Mouse (Mus musculus): ENCODE results near the gene Slc37a3. TPM values are rescaled to one million over a fixed set of nuclear protein-coding genes. Genes with fewer than 3 reads are reported as not detected.

Slc37a3 gene
- polyA plus RNA-seq, 1 experiment: 13.6 TPM

- WGBS: 87% methylated on average over 7 of the region's 7 CpGs
- H3K4me1 ChIP-seq (ENCODE audit: control insufficient read depth, insufficient read depth, low read length): no peaks in the 10 kb centered on the region; the same call in 1 of the 2 replicates
- H3K27ac ChIP-seq (ENCODE audit: control insufficient read depth, insufficient read depth, low read depth, low read length, poor library complexity): no peak overlapping the region
- TF ChIP-seq CTCF (IDR thresholded peaks at IDR 0.05; ENCODE audit: control insufficient read depth, insufficient read depth, low read length) (no peak), POLR2A (IDR thresholded peaks at IDR 0.05; ENCODE audit: borderline replicate concordance, control insufficient read depth, low read depth, low read length) (no peak)
- H3K4me3 ChIP-seq (replicated peaks; ENCODE audit: control insufficient read depth, low read depth, low read length): no peak overlapping the region
Measured at GRCm38 (mm10) chr6:39345430-39345829, 32.0 kb downstream of the Slc37a3 start.

DNA sequence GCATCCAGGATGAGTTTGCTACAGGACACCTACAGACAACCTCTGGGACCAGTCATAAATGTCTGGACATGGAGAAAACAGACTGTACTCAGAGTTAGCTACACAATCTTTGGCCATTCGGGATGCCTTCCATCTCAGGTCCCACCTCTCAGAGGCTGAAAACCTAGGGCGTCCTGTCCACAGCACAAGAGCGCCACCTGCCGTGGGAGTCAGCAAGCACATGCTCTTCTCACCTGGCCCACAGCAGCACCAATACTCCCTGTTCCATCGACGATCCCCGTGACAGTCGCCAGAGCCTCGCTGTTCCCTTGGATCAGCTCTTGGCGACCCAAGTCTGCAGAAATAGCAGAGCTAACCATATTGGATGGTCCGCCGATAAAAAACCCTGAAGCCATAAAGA is 33.5 kb downstream of the Slc37a3 start:
- no peaks in the 10 kb centered on the region; the same call in 1 of the 2 replicates for H3K4me1 ChIP-seq (ENCODE audit: control insufficient read depth, insufficient read depth, low read length)
- H3K4me3 ChIP-seq (replicated peaks; ENCODE audit: control insufficient read depth, low read depth, low read length): no peak overlapping the region
- WGBS: 14% methylated on average over 12 of the region's 12 CpGs
- H3K27ac ChIP-seq (ENCODE audit: control insufficient read depth, insufficient read depth, low read depth, low read length, poor library complexity): no peak overlapping the region
- TF ChIP-seq CTCF (IDR thresholded peaks at IDR 0.05; ENCODE audit: control insufficient read depth, insufficient read depth, low read length) (peak; percentile 100), POLR2A (IDR thresholded peaks at IDR 0.05; ENCODE audit: borderline replicate concordance, control insufficient read depth, low read depth, low read length) (no peak)

- 29% methylated on average over 2 of the region's 2 CpGs for WGBS
- Histone ChIP-seq H3K27ac (ENCODE audit: control insufficient read depth, insufficient read depth, low read depth, low read length, poor library complexity) (no peak overlapping the region), H3K4me1 (ENCODE audit: control insufficient read depth, insufficient read depth, low read length) (no peaks in the 10 kb centered on the region; the same call in 1 of the 2 replicates), H3K4me3 (replicated peaks; ENCODE audit: control insufficient read depth, low read depth, low read length) (no peak overlapping the region)
- TF ChIP-seq POLR2A (IDR thresholded peaks at IDR 0.05; ENCODE audit: borderline replicate concordance, control insufficient read depth, low read depth, low read length): no peak
- no peak for TF ChIP-seq CTCF (IDR thresholded peaks at IDR 0.05; ENCODE audit: control insufficient read depth, insufficient read depth, low read length)
Measured at GRCm38 (mm10) chr6:39341798-39342197, 35.7 kb downstream of the Slc37a3 start.

DNA sequence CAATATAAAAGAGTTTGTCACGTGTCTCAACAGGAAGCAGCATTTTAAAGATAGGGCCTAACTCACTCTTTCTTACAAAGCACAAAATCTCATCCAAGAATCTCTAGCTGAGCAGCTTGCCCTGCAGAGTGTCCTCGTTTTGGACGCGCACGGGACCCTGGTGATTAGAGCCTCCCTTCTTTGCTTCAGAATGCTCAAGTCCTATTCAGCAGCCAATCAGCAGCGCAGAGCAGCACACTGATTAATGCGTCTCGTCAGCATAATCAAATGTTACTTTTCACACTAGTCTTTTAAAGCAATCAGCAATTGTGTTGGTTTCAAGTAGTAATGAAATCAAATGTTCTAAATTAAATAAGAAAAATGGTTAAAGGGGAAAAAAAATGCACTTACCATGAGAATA is 39.1 kb downstream of the Slc37a3 start:
- 83% methylated on average over 8 of the region's 8 CpGs for whole genome bisulfite sequencing
- no peak overlapping the region for H3K4me3 ChIP-seq (replicated peaks; ENCODE audit: control insufficient read depth, low read depth, low read length)
- H3K4me1 ChIP-seq (ENCODE audit: control insufficient read depth, insufficient read depth, low read length): peaks cover 4% of the 10 kb centered on the region
- TF ChIP-seq POLR2A (IDR thresholded peaks at IDR 0.05; ENCODE audit: borderline replicate concordance, control insufficient read depth, low read depth, low read length) (no peak), CTCF (IDR thresholded peaks at IDR 0.05; ENCODE audit: control insufficient read depth, insufficient read depth, low read length) (no peak)
- no peak overlapping the region for H3K27ac ChIP-seq (ENCODE audit: control insufficient read depth, insufficient read depth, low read depth, low read length, poor library complexity)

GRCm38 (mm10) chr6:39334873-39335272 is 42.6 kb downstream of the Slc37a3 start:
- TF ChIP-seq POLR2A (IDR thresholded peaks at IDR 0.05; ENCODE audit: borderline replicate concordance, control insufficient read depth, low read depth, low read length) (no peak), CTCF (IDR thresholded peaks at IDR 0.05; ENCODE audit: control insufficient read depth, insufficient read depth, low read length) (no peak)
- Histone ChIP-seq H3K4me3 (replicated peaks; ENCODE audit: control insufficient read depth, low read depth, low read length) (no peak overlapping the region), H3K4me1 (ENCODE audit: control insufficient read depth, insufficient read depth, low read length) (peaks cover 6% of the 10 kb centered on the region), H3K27ac (ENCODE audit: control insufficient read depth, insufficient read depth, low read depth, low read length, poor library complexity) (no peak overlapping the region)
- 87% methylated on average over 3 of the region's 3 CpGs for WGBS

DNA sequence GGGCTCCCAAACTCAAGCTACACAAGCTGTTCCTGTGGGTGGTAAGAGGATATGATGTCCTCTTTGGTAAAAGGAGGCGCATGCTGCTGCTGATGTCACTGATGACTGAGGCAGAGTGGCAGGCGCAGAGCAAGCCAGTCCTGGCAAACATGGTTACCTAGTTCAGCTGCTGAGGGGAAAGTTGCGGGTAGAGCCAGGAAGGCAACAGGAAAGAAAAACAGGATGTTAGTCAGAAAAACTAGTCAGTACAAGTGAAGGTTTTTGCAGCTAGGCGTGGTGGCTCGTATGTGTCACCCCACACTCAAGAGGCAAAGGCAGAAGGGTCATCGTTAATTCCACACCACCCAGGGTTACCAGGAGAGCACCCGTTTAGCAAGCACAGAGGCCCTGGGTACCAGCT is 43.3 kb downstream of the Slc37a3 start:
- 29% methylated on average over 7 of the region's 7 CpGs for WGBS
- peak overlapping the region; percentile 56 for H3K27ac ChIP-seq (ENCODE audit: control insufficient read depth, insufficient read depth, low read depth, low read length, poor library complexity)
- no peak overlapping the region for H3K4me3 ChIP-seq (replicated peaks; ENCODE audit: control insufficient read depth, low read depth, low read length)

DNA sequence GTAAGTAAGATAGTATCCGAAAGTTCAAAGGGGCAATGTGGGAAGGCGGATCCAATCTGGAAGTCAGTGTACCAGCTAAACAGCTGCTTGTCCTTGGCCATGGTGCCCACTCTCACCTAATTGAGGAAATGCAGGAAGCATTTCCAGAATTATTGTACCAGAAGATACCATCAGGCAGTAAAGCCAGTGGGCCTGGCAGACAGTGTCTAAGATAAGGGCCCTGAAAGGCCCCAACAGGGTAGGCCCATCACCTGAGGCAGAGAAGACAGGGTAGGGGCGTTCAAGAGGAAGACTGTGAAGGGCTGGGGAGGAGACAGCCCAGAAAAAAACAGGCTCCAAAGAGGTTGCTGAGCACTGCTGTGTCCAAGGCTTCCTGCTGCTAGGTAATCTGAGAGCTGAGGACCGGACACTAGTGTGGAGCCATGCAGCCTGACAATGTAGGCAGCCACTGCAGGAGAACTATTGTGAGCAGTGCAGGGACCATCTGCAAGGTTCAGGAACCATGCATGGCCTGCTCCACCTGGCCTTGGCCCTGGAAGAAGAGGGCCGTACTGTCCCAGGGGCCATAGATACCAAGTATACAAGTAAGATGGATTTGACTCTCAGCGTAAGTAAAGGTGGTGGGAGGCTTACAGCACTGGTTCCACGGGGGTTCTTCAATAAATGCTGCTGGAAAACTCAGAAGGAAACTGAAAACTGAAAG is 45.3 kb downstream of the Slc37a3 start:
- Histone ChIP-seq H3K27ac (ENCODE audit: control insufficient read depth, insufficient read depth, low read depth, low read length, poor library complexity) (peak overlapping the region; percentile 9; the same call in 1 of the 2 replicates), H3K4me1 (ENCODE audit: control insufficient read depth, insufficient read depth, low read length) (peaks cover 6% of the 10 kb centered on the region), H3K4me3 (replicated peaks; ENCODE audit: control insufficient read depth, low read depth, low read length) (no peak overlapping the region)
- WGBS: 75% methylated on average over 7 of the region's 7 CpGs
- TF ChIP-seq CTCF (IDR thresholded peaks at IDR 0.05; ENCODE audit: control insufficient read depth, insufficient read depth, low read length) (no peak), POLR2A (IDR thresholded peaks at IDR 0.05; ENCODE audit: borderline replicate concordance, control insufficient read depth, low read depth, low read length) (no peak)

More for the DNA sequence above, 43.3 kb downstream of the Slc37a3 start:
- H3K4me1 ChIP-seq (ENCODE audit: control insufficient read depth, insufficient read depth, low read length): peaks cover 6% of the 10 kb centered on the region
- no peak for TF ChIP-seq POLR2A (IDR thresholded peaks at IDR 0.05; ENCODE audit: borderline replicate concordance, control insufficient read depth, low read depth, low read length)
- no peak for TF ChIP-seq CTCF (IDR thresholded peaks at IDR 0.05; ENCODE audit: control insufficient read depth, insufficient read depth, low read length)

DNA sequence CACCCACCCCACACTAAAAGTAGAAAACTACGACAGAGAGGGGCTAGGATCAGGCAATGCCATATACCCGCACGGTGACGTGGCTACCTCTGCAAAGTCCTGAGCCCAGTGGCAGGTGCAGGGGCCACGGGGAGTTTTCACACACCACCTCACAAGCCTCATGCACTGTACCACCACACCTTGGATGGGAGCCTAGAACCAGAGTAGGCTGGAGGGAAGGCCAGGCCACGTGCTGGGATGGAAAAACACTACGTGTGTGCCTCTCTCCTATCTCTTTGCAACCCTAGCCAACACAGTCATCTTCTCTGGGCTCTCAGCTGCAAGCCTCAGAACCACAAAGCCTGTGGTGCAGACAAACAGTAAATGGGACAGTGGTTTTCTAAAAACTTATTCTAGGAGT is 46.5 kb downstream of the Slc37a3 start:
- 83% methylated on average over 7 of the region's 7 CpGs for WGBS
- Histone ChIP-seq H3K27ac (ENCODE audit: control insufficient read depth, insufficient read depth, low read depth, low read length, poor library complexity) (no peak overlapping the region), H3K4me1 (ENCODE audit: control insufficient read depth, insufficient read depth, low read length) (peaks cover 6% of the 10 kb centered on the region), H3K4me3 (replicated peaks; ENCODE audit: control insufficient read depth, low read depth, low read length) (no peak overlapping the region)
- TF ChIP-seq CTCF (IDR thresholded peaks at IDR 0.05; ENCODE audit: control insufficient read depth, insufficient read depth, low read length): no peak
- TF ChIP-seq POLR2A (IDR thresholded peaks at IDR 0.05; ENCODE audit: borderline replicate concordance, control insufficient read depth, low read depth, low read length): no peak
